Mouse (Mus musculus): ENCODE measurements around the gene 4930451I11Rik.

4930451I11Rik gene

GRCm38 (mm10) chr7:126843276-126843675 is 11.8 kb upstream of the 4930451I11Rik start:
- in situ Hi-C loops (cut with MseI, MboI): loop anchor here in 1 of 2 experiments (25.0 kb wide), 1 partner anchor 119 kb away; the partner anchor contains the start of gene Sez6l2

- in situ Hi-C loops (cut with MseI, MboI): loop anchor here in 1 of 2 experiments (10.0 to 25.0 kb wide), 2 partner anchors 129 to 272 kb away; partner anchors contain the start of gene Sez6l2
These were observed 1.9 kb upstream of the 4930451I11Rik start for GRCm38 (mm10) chr7:126833294-126833693.

- in situ Hi-C loops (cut with MseI, MboI): loop anchor here in 1 of 2 experiments (10.0 to 25.0 kb wide), 2 partner anchors 130 to 273 kb away; partner anchors contain the start of gene Sez6l2
These were observed 678 bp upstream of the 4930451I11Rik start for GRCm38 (mm10) chr7:126832036-126832598.

- in situ Hi-C loops (cut with MseI, MboI): loop anchor here (10.0 to 25.0 kb wide), 4 partner anchors 109 to 279 kb away; partner anchors contain the start of gene Sez6l2 (in 1 of the 2)
These were observed 5.5 kb downstream of the 4930451I11Rik start for GRCm38 (mm10) chr7:126825952-126826351.

- in situ Hi-C loops (cut with MseI, MboI): loop anchor here (10.0 to 25.0 kb wide), 4 partner anchors 109 to 279 kb away; partner anchors contain the start of gene Sez6l2 (in 1 of the 2)
These were observed 6.0 kb downstream of the 4930451I11Rik start for GRCm38 (mm10) chr7:126825403-126825802.

GRCm38 (mm10) chr7:126823940-126824339 is 7.5 kb downstream of the 4930451I11Rik start:
- in situ Hi-C loops (cut with MseI, MboI): loop anchor here in 1 of 2 experiments (10.0 kb wide), 3 partner anchors 111 to 281 kb away; no protein-coding TSS in a partner anchor

- in situ Hi-C loops (cut with MseI, MboI): loop anchor here in 1 of 2 experiments (10.0 kb wide), 3 partner anchors 112 to 282 kb away; no protein-coding TSS in a partner anchor
These were observed 8.2 kb downstream of the 4930451I11Rik start for GRCm38 (mm10) chr7:126823202-126823711.

GRCm38 (mm10) chr7:126822741-126823140 is 8.7 kb downstream of the 4930451I11Rik start:
- in situ Hi-C loops (cut with MseI, MboI): loop anchor here in 1 of 2 experiments (10.0 kb wide), 3 partner anchors 112 to 282 kb away; no protein-coding TSS in a partner anchor

- in situ Hi-C loops (cut with MseI, MboI): loop anchor here in 1 of 2 experiments (10.0 kb wide), 3 partner anchors 113 to 283 kb away; no protein-coding TSS in a partner anchor
These were observed 9.5 kb downstream of the 4930451I11Rik start for GRCm38 (mm10) chr7:126821835-126822511.

GRCm38 (mm10) chr7:126818818-126819217 is 12.6 kb downstream of the 4930451I11Rik start:
- in situ Hi-C loops (cut with MseI, MboI): no loop called here

- in situ Hi-C loops (cut with MseI, MboI): no loop called here
These were observed 13.8 kb downstream of the 4930451I11Rik start for GRCm38 (mm10) chr7:126817595-126817994.

GRCm38 (mm10) chr7:126816494-126816893 is 14.9 kb downstream of the 4930451I11Rik start:
- in situ Hi-C loops (cut with MseI, MboI): no loop called here

GRCm38 (mm10) chr7:126815726-126816222 is 15.7 kb downstream of the 4930451I11Rik start:
- in situ Hi-C loops (cut with MseI, MboI): no loop called here

GRCm38 (mm10) chr7:126809723-126810369 is 21.6 kb downstream of the 4930451I11Rik start:
- in situ Hi-C loops (cut with MseI, MboI): no loop called here

- in situ Hi-C loops (cut with MseI, MboI): no loop called here
These were observed 22.6 kb downstream of the 4930451I11Rik start for GRCm38 (mm10) chr7:126808703-126809455.

GRCm38 (mm10) chr7:126807405-126807804 is 24.0 kb downstream of the 4930451I11Rik start:
- in situ Hi-C loops (cut with MseI, MboI): no loop called here

- in situ Hi-C loops (cut with MseI, MboI): no loop called here
These were observed 24.5 kb downstream of the 4930451I11Rik start for GRCm38 (mm10) chr7:126806956-126807355.

GRCm38 (mm10) chr7:126803751-126804150 is 27.7 kb downstream of the 4930451I11Rik start:
- in situ Hi-C loops (cut with MseI, MboI): no loop called here

GRCm38 (mm10) chr7:126803181-126803580 is 28.3 kb downstream of the 4930451I11Rik start:
- in situ Hi-C loops (cut with MseI, MboI): no loop called here

- in situ Hi-C loops (cut with MseI, MboI): no loop called here
These were observed 29.1 kb downstream of the 4930451I11Rik start for GRCm38 (mm10) chr7:126802134-126802889.
